Mouse (Mus musculus) spleen, adult 2 months (tissue): ENCODE measurements around the gene Cdh4.

Experiments used
- CTCF ChIP-seq: fragments of 200-500 bp; IDR thresholded peaks from 2 replicates; pipeline ENCODE4 v1.5.1; 2011; ENCODE audit warnings: mild to moderate bottlenecking, inconsistent platforms; ENCODE audit not compliant: insufficient read depth, insufficient read length, insufficient replicate concordance; ENCODE audit errors: extremely low read depth
- POLR2A ChIP-seq: fragments of 200-500 bp; IDR thresholded peaks from 2 replicates; pipeline ENCODE4 v1.6.1; 2011; ENCODE audit warnings: low read depth, low read length, inconsistent platforms

DNA sequence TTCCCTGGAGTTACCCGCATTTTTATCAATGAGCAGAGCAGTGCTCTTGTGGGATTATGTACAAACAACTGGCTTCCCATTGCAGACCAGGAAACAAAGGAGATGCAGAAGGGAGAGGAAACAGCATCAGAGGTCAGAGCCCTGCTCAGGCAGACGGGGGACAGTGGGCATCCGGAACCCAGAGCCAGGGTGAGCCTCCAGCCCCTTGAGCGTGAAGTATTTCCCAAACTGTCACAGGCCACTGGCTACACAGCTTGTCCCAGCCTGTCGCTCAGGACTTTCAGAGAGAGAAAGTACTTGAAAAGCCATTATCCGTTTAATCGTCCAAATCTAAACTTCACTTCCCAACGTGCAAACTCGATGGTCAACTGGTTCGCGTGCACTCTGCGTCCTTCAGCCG lies 142.4 kb downstream of the Cdh4 start:
- TF ChIP-seq CTCF, result no peak
- no peak for TF ChIP-seq POLR2A
